Mouse (Mus musculus) megakaryocyte, embryonic 14.5 days (primary cell): ENCODE measurements around the gene Casp6. TPM values are rescaled to one million over a fixed set of nuclear protein-coding genes. Genes with fewer than 3 reads are reported as not detected.

Experiments
- H3K27me3 ChIP-seq: replicated peaks from 2 replicates; pipeline ENCODE3; 2012; ENCODE audit warnings: inconsistent platforms
- H3K36me3 ChIP-seq: replicated peaks from 2 replicates; pipeline ENCODE3; 2012; ENCODE audit warnings: low read length, inconsistent platforms, mixed read lengths
- H3K4me1 ChIP-seq: 2 replicates; pipeline ENCODE4 v1.6.1; 2012; ENCODE audit warnings: inconsistent platforms
- H3K4me3 ChIP-seq: replicated peaks from 2 replicates; pipeline ENCODE3; 2012; ENCODE audit warnings: moderate library complexity, mild to moderate bottlenecking, inconsistent platforms
- H3K9me3 ChIP-seq: 2 replicates; pipeline ENCODE4 v1.6.1; 2012; ENCODE audit warnings: inconsistent platforms
- FLI1 ChIP-seq: IDR thresholded peaks from 2 replicates; pipeline ENCODE4 v1.6.1; 2012; ENCODE audit warnings: low read length, inconsistent platforms, mixed read lengths
- GATA1 ChIP-seq: IDR thresholded peaks from 3 replicates; pipeline ENCODE4 v1.6.1; 2012; ENCODE audit warnings: mixed read lengths, low read length, inconsistent platforms, borderline replicate concordance
- polyA plus RNA-seq: library from polyadenylated mRNA; stranded (reverse); fragments of >175 nt; gene quantifications from 2 replicates; pipeline ENCODE4 v1.2.3, GENCODE M21; 2012; ENCODE audit warnings: low replicate concordance; ENCODE audit not compliant: insufficient read depth

Casp6 gene
- 1.3 and 38.3 TPM in 2 replicates for polyA plus RNA-seq

DNA sequence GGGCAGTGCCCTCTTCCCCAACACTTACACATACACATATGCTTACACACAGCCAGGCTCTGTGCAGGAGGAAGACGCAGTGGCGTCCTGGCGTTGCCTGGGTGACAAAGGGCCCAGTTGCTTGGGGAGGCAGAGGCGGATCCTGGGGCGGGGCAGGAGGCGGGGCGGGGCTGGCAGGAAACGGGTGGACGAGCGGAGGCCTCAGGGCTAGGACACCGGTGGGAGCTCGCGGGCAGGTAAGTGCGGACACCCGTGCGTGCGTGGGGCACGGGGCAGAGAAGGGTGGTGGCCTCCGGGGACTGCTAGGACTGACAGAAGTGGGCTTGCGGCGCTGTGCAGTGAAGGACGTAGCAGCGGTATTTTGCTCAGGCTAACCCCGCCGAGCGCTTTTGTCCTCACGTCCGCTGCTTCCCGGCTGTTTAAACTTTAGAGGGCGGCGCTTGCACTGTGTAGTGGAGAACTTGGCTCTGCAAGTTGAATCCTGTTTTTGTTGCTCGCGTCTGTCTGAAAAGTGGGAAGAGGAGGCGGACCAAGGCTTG lies at the start of gene Casp6:
TSS of gene Casp6 (plus strand) at position 155 of the 539 bp plus-strand sequence.
- Histone ChIP-seq H3K27me3 (no peaks in the 10 kb centered on the region), H3K9me3 (no peaks in the 10 kb centered on the region), H3K36me3 (peaks cover 56% of the 10 kb centered on the region), H3K4me3 (peak within 1 kb of the TSS; percentile 98), H3K4me1 (peaks cover 80% of the 10 kb centered on the region)
- TF ChIP-seq FLI1 (no peak), GATA1 (no peak)

DNA sequence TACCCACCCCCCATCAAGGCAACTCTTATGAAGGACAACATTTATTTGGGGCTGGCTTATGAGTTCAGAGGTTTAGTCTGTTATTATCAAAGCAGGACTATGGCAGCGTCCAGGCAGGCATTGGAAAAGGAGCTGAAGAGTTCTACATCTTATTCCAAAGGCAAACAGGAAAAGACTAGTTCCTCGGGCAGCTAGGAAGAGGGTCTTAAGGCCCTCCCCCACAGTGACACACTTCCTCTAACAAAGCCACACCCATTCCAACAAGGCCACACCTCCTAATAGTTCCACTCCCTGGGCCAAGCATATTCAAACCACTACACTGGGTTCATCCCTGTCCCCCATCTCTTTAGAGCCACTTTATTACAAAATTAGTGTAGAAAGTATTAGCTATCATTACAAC lies 38.6 kb upstream of the Casp6 start:
- no peak overlapping the region for H3K4me3 ChIP-seq
- TF ChIP-seq GATA1 (no peak), FLI1 (no peak)
- H3K27me3 ChIP-seq: no peaks in the 10 kb centered on the region
- no peaks in the 10 kb centered on the region for H3K4me1 ChIP-seq
- H3K9me3 ChIP-seq: peaks cover 22% of the 10 kb centered on the region
- no peaks in the 10 kb centered on the region for H3K36me3 ChIP-seq

DNA sequence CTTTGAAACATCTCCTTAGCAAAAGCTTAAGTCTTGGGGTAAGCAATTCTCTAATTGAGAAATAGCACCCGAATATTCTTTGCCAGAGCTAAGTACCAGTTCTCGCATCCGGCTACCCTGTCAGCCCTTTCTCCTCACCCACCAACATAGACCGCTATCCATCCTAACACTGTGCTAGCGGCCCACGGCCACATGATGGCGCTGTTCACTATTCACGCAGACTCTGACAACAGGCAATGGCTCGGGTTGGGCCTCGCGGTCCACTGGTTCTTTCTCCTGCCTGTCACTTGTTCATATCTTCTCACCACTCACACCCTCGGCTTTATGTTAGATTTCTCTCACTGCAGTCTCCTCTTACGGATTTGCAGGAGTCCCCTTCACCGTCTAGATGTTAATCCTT lies 37.5 kb upstream of the Casp6 start:
- Histone ChIP-seq H3K27me3 (no peaks in the 10 kb centered on the region), H3K4me3 (no peak overlapping the region), H3K9me3 (peaks cover 12% of the 10 kb centered on the region), H3K36me3 (no peaks in the 10 kb centered on the region), H3K4me1 (no peaks in the 10 kb centered on the region)
- no peak for TF ChIP-seq GATA1
- no peak for TF ChIP-seq FLI1

DNA sequence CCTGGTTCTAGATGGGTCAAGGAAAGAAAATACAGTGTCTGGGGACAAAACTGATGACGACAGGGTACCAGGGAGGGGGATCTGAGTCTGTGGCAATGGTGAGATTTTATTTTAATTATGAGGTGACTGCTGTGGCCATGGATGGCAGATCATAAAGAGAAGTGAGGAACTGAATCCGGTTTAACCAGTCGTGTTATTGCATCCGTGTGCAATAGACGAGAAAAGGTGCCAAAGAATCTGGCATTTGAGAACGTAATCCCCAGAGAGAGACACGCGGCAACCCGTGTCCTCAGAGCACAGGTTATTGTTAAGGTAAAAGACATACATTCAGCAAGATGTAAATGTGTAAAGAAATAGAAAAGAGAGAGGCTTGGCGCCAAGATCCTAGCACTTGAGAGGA lies 23.9 kb upstream of the Casp6 start:
- Histone ChIP-seq H3K4me1 (peaks cover 41% of the 10 kb centered on the region), H3K27me3 (peaks cover 2% of the 10 kb centered on the region), H3K36me3 (no peaks in the 10 kb centered on the region), H3K9me3 (0 out of 2 replicates have a peak, but pooled peaks cover 7% of the 10 kb centered on the region), H3K4me3 (no peak overlapping the region)
- TF ChIP-seq GATA1 (no peak), FLI1 (no peak)

DNA sequence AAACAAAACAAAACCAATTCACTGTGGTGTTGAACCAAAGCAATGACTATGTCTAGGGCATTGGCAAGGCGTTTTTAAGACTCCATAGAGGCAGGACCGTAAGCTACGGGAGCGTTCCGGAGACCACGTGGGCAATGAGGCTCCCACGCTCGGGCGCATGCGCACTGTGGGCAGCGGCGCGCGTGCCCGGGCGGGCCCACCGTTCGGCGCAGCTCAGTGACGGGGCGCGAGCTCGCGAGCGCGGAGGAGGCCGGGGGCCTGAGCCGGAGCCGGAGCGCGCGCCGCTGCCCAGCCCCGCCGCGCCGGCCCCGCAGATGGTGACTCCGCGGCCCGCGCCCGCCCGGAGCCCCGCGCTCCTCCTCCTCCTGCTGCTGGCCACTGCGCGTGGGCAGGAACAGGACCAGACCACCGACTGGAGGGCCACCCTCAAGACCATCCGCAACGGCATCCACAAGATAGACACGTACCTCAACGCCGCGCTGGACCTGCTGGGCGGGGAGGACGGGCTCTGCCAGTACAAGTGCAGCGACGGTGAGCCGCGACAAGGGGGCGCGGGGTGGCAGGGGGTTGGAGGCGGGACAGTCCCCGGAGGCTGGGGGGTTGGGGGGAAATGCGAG lies 22.7 kb upstream of the Casp6 start, which contains the start of gene Pla2g12a:
TSS of gene Pla2g12a (plus strand) at position 202 of the 617 bp plus-strand sequence.
- H3K27me3 ChIP-seq: peaks cover 2% of the 10 kb centered on the region
- H3K9me3 ChIP-seq: 0 out of 2 replicates have a peak, but pooled peaks cover 7% of the 10 kb centered on the region
- H3K4me1 ChIP-seq: peaks cover 53% of the 10 kb centered on the region
- H3K36me3 ChIP-seq: no peaks in the 10 kb centered on the region
- H3K4me3 ChIP-seq: peak within 1 kb of the TSS; percentile 100
- TF ChIP-seq FLI1 (no peak), GATA1 (no peak)

DNA sequence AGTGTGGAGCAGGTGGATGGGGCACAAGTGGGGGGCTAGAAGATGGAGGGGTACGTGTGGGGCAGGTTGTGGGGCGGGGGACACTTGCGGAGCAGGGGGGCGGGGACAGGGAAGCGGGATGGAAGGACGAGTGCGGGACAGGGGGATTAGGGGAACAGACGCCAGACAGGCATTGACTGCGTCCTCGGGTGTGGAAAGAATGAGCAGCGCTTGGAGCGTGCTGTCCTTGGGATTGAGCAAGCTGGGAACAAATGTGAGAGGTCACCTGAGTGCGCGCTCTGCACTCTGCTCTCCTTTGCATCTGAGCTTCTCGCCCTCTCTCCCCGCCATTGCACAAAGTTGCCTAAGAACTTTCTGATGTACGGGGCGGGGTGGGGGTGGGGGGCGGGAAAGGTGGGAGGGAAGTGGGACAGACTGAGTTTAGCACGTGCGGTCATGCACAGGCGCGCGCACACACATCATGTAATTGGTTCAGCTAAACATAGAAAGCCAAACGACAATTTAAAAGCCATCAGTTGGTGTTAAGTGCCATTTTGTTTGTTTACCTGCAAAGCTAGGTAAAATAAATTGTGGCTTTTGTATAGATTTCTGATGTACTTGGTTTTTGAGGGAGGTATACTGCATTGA lies 22.0 kb upstream of the Casp6 start:
- TF ChIP-seq FLI1 (no peak), GATA1 (no peak)
- Histone ChIP-seq H3K4me1 (peaks cover 57% of the 10 kb centered on the region), H3K4me3 (peak overlapping the region; percentile 100), H3K27me3 (peaks cover 2% of the 10 kb centered on the region), H3K36me3 (no peaks in the 10 kb centered on the region), H3K9me3 (0 out of 2 replicates have a peak, but pooled peaks cover 7% of the 10 kb centered on the region)

DNA sequence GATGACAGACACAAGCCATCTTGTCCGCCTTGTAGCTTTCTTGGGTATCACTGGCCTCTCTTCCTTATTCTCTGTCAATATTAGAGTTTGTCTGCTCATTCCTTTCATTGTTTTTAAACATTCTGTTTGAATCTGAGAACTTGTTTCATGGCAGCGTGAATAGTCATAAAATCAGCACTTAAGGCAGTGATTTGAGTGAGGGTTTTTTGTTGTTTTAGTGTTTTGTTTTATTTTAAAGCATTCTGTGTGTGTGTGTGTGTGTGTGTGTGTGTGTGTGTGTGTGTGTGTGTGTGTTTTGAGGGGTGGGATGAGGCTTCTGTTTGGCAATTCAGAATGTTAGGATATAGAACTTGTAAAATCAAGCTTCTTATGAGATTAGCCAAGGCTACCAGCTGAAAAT lies 21.3 kb upstream of the Casp6 start:
- peak overlapping the region; percentile 100 for H3K4me3 ChIP-seq
- 0 out of 2 replicates have a peak, but pooled peaks cover 4% of the 10 kb centered on the region for H3K9me3 ChIP-seq
- no peaks in the 10 kb centered on the region for H3K36me3 ChIP-seq
- no peak for TF ChIP-seq GATA1
- no peak for TF ChIP-seq FLI1
- peaks cover 2% of the 10 kb centered on the region for H3K27me3 ChIP-seq
- H3K4me1 ChIP-seq: peaks cover 57% of the 10 kb centered on the region

DNA sequence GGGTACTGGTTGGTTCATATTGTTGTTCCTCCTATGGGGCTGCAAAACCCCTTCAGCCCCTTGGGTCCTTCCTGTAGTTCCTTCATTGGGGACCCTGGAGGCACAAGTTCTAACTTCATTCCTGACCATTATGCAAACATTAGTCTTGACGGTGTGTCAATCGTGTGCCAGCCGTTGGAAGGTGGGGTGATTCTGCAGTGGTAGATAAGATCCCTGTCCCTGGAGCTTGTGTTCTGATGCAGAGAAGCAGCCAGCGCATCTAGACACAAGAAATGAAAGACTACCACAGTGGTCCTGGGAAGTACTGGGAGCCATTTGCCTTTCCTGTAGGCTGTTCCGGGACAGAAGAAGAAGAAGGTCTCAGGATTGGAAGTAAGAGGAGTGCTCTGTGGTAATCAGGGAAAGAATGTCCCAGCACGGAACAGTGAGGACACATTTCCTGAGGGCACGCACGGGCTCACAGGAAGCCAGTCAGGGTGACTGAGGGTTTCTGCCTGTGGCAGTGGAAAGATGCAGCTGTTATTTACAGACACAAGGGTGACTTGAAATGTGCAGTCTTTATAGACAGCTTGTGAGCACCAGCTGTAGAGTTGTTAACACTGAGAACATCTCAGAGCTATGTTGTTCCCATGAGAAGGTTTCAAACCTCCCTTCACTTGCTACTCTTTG lies 20.2 kb upstream of the Casp6 start:
- Histone ChIP-seq H3K36me3 (peaks cover 2% of the 10 kb centered on the region), H3K4me1 (peaks cover 54% of the 10 kb centered on the region), H3K9me3 (no peaks in the 10 kb centered on the region), H3K27me3 (peaks cover 2% of the 10 kb centered on the region), H3K4me3 (peak overlapping the region; percentile 85)
- no peak for TF ChIP-seq FLI1
- TF ChIP-seq GATA1: no peak

DNA sequence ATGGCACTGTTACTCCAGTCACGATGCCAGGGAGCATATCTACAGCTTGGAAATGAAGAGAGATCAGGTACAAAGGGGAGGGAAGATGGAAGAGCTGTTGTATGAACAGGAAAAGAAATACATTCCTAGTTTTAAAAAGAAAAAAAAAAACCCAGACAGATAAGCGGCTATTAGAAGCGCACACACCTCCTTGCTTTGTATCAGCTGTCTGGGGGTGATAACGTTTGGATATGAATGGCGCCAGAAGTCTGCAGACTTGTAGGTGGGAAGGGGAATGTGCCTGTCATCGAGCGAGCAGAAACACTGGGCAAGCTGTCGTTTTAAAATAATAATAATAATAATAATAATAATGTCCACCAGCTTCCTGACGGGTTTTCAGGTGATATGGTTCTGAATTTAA lies 15.6 kb upstream of the Casp6 start:
- no peaks in the 10 kb centered on the region for H3K27me3 ChIP-seq
- no peak for TF ChIP-seq FLI1
- no peak for TF ChIP-seq GATA1
- H3K9me3 ChIP-seq: no peaks in the 10 kb centered on the region
- peaks cover 34% of the 10 kb centered on the region for H3K36me3 ChIP-seq
- no peak overlapping the region for H3K4me3 ChIP-seq
- peaks cover 42% of the 10 kb centered on the region for H3K4me1 ChIP-seq

DNA sequence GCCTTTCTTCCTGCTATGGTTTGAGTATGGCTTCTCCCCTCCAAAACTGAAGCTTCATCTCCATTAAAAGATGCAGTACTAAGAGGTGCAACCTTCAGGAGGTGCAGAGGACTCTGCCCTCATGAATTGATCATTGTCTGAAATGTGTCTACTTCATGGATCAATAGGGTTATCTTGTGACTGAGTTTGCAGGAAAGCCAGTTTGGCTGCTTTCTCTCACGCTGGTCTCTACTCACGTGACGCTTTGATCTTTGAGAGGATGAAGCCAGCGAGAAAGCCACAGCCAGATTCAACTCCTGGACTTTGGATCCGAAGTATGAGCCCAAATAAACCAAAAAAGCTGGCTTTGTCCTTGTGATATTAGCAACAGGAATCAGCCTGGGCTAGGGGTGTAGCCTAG lies 14.8 kb upstream of the Casp6 start:
- no peaks in the 10 kb centered on the region for H3K9me3 ChIP-seq
- TF ChIP-seq GATA1 (no peak), FLI1 (no peak)
- H3K4me3 ChIP-seq: no peak overlapping the region
- peaks cover 37% of the 10 kb centered on the region for H3K4me1 ChIP-seq
- peaks cover 43% of the 10 kb centered on the region for H3K36me3 ChIP-seq
- no peaks in the 10 kb centered on the region for H3K27me3 ChIP-seq
